Mouse (Mus musculus) layer of hippocampus, adult 11-12 months (tissue): Measurements from ENCODE around the gene Pax8.

Experiments
- DNase-seq: peaks from one replicate; pipeline ENCODE4 v3.0.0; 2022; ENCODE audit warnings: low spot score

Gene Pax8

GRCm38 (mm10) chr2:24475420-24475819, at the start of gene Pax8:
Gene Pax8, minus strand, starts transcription at chr2:24475599.
- DNase-seq = no peak

- DNase-seq = no peak
These were observed 46.2 kb upstream of the Pax8 start for GRCm38 (mm10) chr2:24521430-24522226.

GRCm38 (mm10) chr2:24520576-24521272, 45.3 kb upstream of the Pax8 start:
- no peak for DNase-seq

GRCm38 (mm10) chr2:24516946-24517345, 41.5 kb upstream of the Pax8 start:
- DNase-seq = no peak

GRCm38 (mm10) chr2:24507359-24507758, 32.0 kb upstream of the Pax8 start:
- no peak for DNase-seq

- DNase-seq = no peak
These were observed 27.6 kb upstream of the Pax8 start for GRCm38 (mm10) chr2:24502963-24503471.

- DNase-seq = no peak
These were observed 25.5 kb upstream of the Pax8 start for GRCm38 (mm10) chr2:24500921-24501320.

GRCm38 (mm10) chr2:24490564-24490963, 15.2 kb upstream of the Pax8 start:
- no peak for DNase-seq

- no peak for DNase-seq
These were observed 13.3 kb upstream of the Pax8 start for GRCm38 (mm10) chr2:24488660-24489059.

- no peak for DNase-seq
These were observed 11.8 kb upstream of the Pax8 start for GRCm38 (mm10) chr2:24487056-24487825.

- no peak for DNase-seq
These were observed 10.0 kb upstream of the Pax8 start for GRCm38 (mm10) chr2:24485398-24485797.

- DNase-seq = no peak
These were observed 4.5 kb upstream of the Pax8 start for GRCm38 (mm10) chr2:24479906-24480305.

GRCm38 (mm10) chr2:24479151-24479550, 3.8 kb upstream of the Pax8 start:
- no peak for DNase-seq

- DNase-seq = no peak
These were observed 3.2 kb upstream of the Pax8 start for GRCm38 (mm10) chr2:24478611-24479010.

GRCm38 (mm10) chr2:24474514-24475378, 653 bp downstream of the Pax8 start:
- no peak for DNase-seq

GRCm38 (mm10) chr2:24473641-24474511, 1.5 kb downstream of the Pax8 start:
- DNase-seq = no peak

- DNase-seq = no peak
These were observed 2.7 kb downstream of the Pax8 start for GRCm38 (mm10) chr2:24472677-24473076.

- no peak for DNase-seq
These were observed 3.3 kb downstream of the Pax8 start for GRCm38 (mm10) chr2:24472111-24472510.

- no peak for DNase-seq
These were observed 6.3 kb downstream of the Pax8 start for GRCm38 (mm10) chr2:24469102-24469501.

GRCm38 (mm10) chr2:24468430-24468829, 7.0 kb downstream of the Pax8 start:
- DNase-seq = no peak

- no peak for DNase-seq
These were observed 8.2 kb downstream of the Pax8 start for GRCm38 (mm10) chr2:24467156-24467555.
